Mouse (Mus musculus): Measurements from ENCODE around the gene Slc9a8.
A peak's percentile ranks its signal among the peaks of the same experiment; 100 is the strongest.

Gene Slc9a8

GRCm38 (mm10) chr2:167449331-167450275 lies 28.1 kb downstream of the Slc9a8 start:
- no peak for DNase-seq (ENCODE audit: low read depth, low spot score)

GRCm38 (mm10) chr2:167450647-167451046 lies 29.1 kb downstream of the Slc9a8 start:
- no peak for DNase-seq (ENCODE audit: low read depth, low spot score)

GRCm38 (mm10) chr2:167453814-167454213 lies 32.3 kb downstream of the Slc9a8 start:
- no peak for DNase-seq (ENCODE audit: low read depth, low spot score)

GRCm38 (mm10) chr2:167456361-167457020 lies 35.0 kb downstream of the Slc9a8 start:
- DNase-seq (ENCODE audit: low read depth, low spot score), result no peak

GRCm38 (mm10) chr2:167457213-167457612 lies 35.7 kb downstream of the Slc9a8 start:
- no peak for DNase-seq (ENCODE audit: low read depth, low spot score)

- no peak for DNase-seq (ENCODE audit: low read depth, low spot score)
Measured at GRCm38 (mm10) chr2:167458548-167458947, 37.0 kb downstream of the Slc9a8 start.

GRCm38 (mm10) chr2:167459071-167459865 lies 37.8 kb downstream of the Slc9a8 start:
- no peak for DNase-seq (ENCODE audit: low read depth, low spot score)

GRCm38 (mm10) chr2:167462954-167463353 lies 41.4 kb downstream of the Slc9a8 start:
- peak; percentile 59 for DNase-seq (ENCODE audit: low read depth, low spot score)

GRCm38 (mm10) chr2:167463802-167464201 lies 42.3 kb downstream of the Slc9a8 start:
- DNase-seq (ENCODE audit: low read depth, low spot score), result no peak

- no peak for DNase-seq (ENCODE audit: low read depth, low spot score)
Measured at GRCm38 (mm10) chr2:167465951-167466350, 44.4 kb downstream of the Slc9a8 start.

- DNase-seq (ENCODE audit: low read depth, low spot score), result peak; percentile 57
Measured at GRCm38 (mm10) chr2:167467214-167467613, 45.7 kb downstream of the Slc9a8 start.

- peak; percentile 38 for DNase-seq (ENCODE audit: low read depth, low spot score)
Measured at GRCm38 (mm10) chr2:167468444-167468843, 46.9 kb downstream of the Slc9a8 start.

GRCm38 (mm10) chr2:167470611-167471010 lies 49.1 kb downstream of the Slc9a8 start:
- DNase-seq (ENCODE audit: low read depth, low spot score), result no peak

GRCm38 (mm10) chr2:167471585-167471984 lies 50.1 kb downstream of the Slc9a8 start:
- no peak for DNase-seq (ENCODE audit: low read depth, low spot score)

- no peak for DNase-seq (ENCODE audit: low read depth, low spot score)
Measured at GRCm38 (mm10) chr2:167474218-167474617, 52.7 kb downstream of the Slc9a8 start.

- DNase-seq (ENCODE audit: low read depth, low spot score), result no peak
Measured at GRCm38 (mm10) chr2:167475596-167475995, 54.1 kb downstream of the Slc9a8 start.

GRCm38 (mm10) chr2:167476200-167476688 lies 54.7 kb downstream of the Slc9a8 start:
- DNase-seq (ENCODE audit: low read depth, low spot score), result no peak

- DNase-seq (ENCODE audit: low read depth, low spot score), result no peak
Measured at GRCm38 (mm10) chr2:167476762-167477161, 55.2 kb downstream of the Slc9a8 start.

GRCm38 (mm10) chr2:167478128-167478527 lies 56.6 kb downstream of the Slc9a8 start:
- no peak for DNase-seq (ENCODE audit: low read depth, low spot score)

- no peak for DNase-seq (ENCODE audit: low read depth, low spot score)
Measured at GRCm38 (mm10) chr2:167479501-167479900, 58.0 kb downstream of the Slc9a8 start.

GRCm38 (mm10) chr2:167482681-167483080 lies 61.2 kb downstream of the Slc9a8 start:
- DNase-seq (ENCODE audit: low read depth, low spot score), result no peak

Measured in A20 (cell line).